Mouse (Mus musculus): ENCODE measurements around the gene Rps29. TPM values are rescaled to one million over a fixed set of nuclear protein-coding genes. Genes with fewer than 3 reads are reported as not detected.
A peak's percentile ranks its signal among the peaks of the same experiment; 100 is the strongest.
"Not testable (repeated sequence)": the region's sequence is repeated elsewhere in the genome, so short reads cannot be mapped to it uniquely, and the experiment has no call there.

Rps29 gene
- polyA plus RNA-seq, 1 experiment from 2014 or later, result 1,046 TPM

- H3K27ac ChIP-seq (replicated peaks), result no peak overlapping the region
- H3K4me1 ChIP-seq (replicated peaks), result peaks cover 32% of the 10 kb centered on the region
- no peaks in the 10 kb centered on the region for H3K27me3 ChIP-seq
- ATAC-seq (ENCODE audit: insufficient read depth), result no peak
- peaks cover 47% of the 10 kb centered on the region for H3K36me3 ChIP-seq (replicated peaks)
- H3K9ac ChIP-seq, result no peak overlapping the region
- no peak overlapping the region for H3K4me2 ChIP-seq
- WGBS (ENCODE audit: insufficient replicate concordance), result 83% methylated on average over 2 of the region's 2 CpGs
- H3K9me3 ChIP-seq (replicated peaks), result no peaks in the 10 kb centered on the region
- H3K4me3 ChIP-seq (replicated peaks), result no peak overlapping the region
Observed at GRCm38 (mm10) chr12:69171307-69171706, 12.3 kb upstream of the Rps29 start.

- WGBS (ENCODE audit: insufficient replicate concordance), result under 1% methylated on average over 40 of the region's 40 CpGs
- peak within 1 kb of the TSS; percentile 94 for H3K4me2 ChIP-seq
- H3K27me3 ChIP-seq, result no peaks in the 10 kb centered on the region
- H3K9ac ChIP-seq, result peak within 1 kb of the TSS; percentile 84
- H3K27ac ChIP-seq (replicated peaks), result peak within 1 kb of the TSS; percentile 86
- H3K9me3 ChIP-seq (replicated peaks), result no peaks in the 10 kb centered on the region
- peak; percentile 92 for ATAC-seq (ENCODE audit: insufficient read depth)
- H3K4me3 ChIP-seq (replicated peaks), result peak within 1 kb of the TSS; percentile 98
- peaks cover 42% of the 10 kb centered on the region for H3K4me1 ChIP-seq (replicated peaks)
- peaks cover 20% of the 10 kb centered on the region for H3K36me3 ChIP-seq (replicated peaks)
Observed at GRCm38 (mm10) chr12:69168461-69169106, 9.6 kb upstream of the Rps29 start, which contains the start of gene Lrr1. Gene Lrr1 (plus strand): TSS chr12:69168814.

GRCm38 (mm10) chr12:69167656-69168460 lies 8.9 kb upstream of the Rps29 start:
- Histone ChIP-seq H3K27ac (replicated peaks) (peak overlapping the region; percentile 86), H3K4me1 (replicated peaks) (peaks cover 42% of the 10 kb centered on the region), H3K4me3 (replicated peaks) (peak overlapping the region; percentile 98), H3K9ac (peak overlapping the region; percentile 84), H3K9me3 (replicated peaks) (no peaks in the 10 kb centered on the region), H3K27me3 (no peaks in the 10 kb centered on the region), H3K4me2 (peak overlapping the region; percentile 94), H3K36me3 (replicated peaks) (peaks cover 13% of the 10 kb centered on the region)
- ATAC-seq (ENCODE audit: insufficient read depth), result 0 out of 2 replicates have a peak, but pooled peaks have one; percentile 1
- 6% methylated on average over 18 of the region's 18 CpGs for WGBS (ENCODE audit: insufficient replicate concordance)

GRCm38 (mm10) chr12:69166861-69167581 lies 8.0 kb upstream of the Rps29 start:
- 77% methylated on average over 8 of the region's 8 CpGs for WGBS (ENCODE audit: insufficient replicate concordance)

GRCm38 (mm10) chr12:69164904-69165303 lies 5.9 kb upstream of the Rps29 start:
- H3K9ac ChIP-seq, result no peak overlapping the region
- no peak overlapping the region for H3K4me2 ChIP-seq
- no peaks in the 10 kb centered on the region for H3K36me3 ChIP-seq (replicated peaks)
- 10% methylated on average over 3 of the region's 3 CpGs for WGBS (ENCODE audit: insufficient replicate concordance)
- no peak overlapping the region for H3K4me3 ChIP-seq (replicated peaks)
- peaks cover 28% of the 10 kb centered on the region for H3K4me1 ChIP-seq (replicated peaks)
- no peaks in the 10 kb centered on the region for H3K27me3 ChIP-seq
- no peak overlapping the region for H3K27ac ChIP-seq (replicated peaks)
- no peak for ATAC-seq (ENCODE audit: insufficient read depth)
- no peaks in the 10 kb centered on the region for H3K9me3 ChIP-seq (replicated peaks)

More at GRCm38 (mm10) chr12:69166861-69167581, 8.0 kb upstream of the Rps29 start:
- Histone ChIP-seq H3K4me3 (replicated peaks) (peak overlapping the region; percentile 98; the same call in 1 of the 2 replicates), H3K4me1 (replicated peaks) (peaks cover 42% of the 10 kb centered on the region), H3K4me2 (peak overlapping the region; percentile 94; the same call in 1 of the 2 replicates)
- not testable (repeated sequence) for ATAC-seq (ENCODE audit: insufficient read depth); H3K9ac ChIP-seq; H3K9me3 ChIP-seq (replicated peaks); H3K36me3 ChIP-seq (replicated peaks); H3K27ac ChIP-seq (replicated peaks); H3K27me3 ChIP-seq

- ATAC-seq (ENCODE audit: insufficient read depth); H3K27me3 ChIP-seq; H3K9me3 ChIP-seq (replicated peaks); H3K9ac ChIP-seq; H3K36me3 ChIP-seq (replicated peaks); H3K4me2 ChIP-seq; H3K27ac ChIP-seq (replicated peaks); H3K4me3 ChIP-seq (replicated peaks): not testable (repeated sequence)
- WGBS (ENCODE audit: insufficient replicate concordance), result 70% methylated on average over 4 of the region's 4 CpGs
- peaks cover 25% of the 10 kb centered on the region for H3K4me1 ChIP-seq (replicated peaks)
Observed at GRCm38 (mm10) chr12:69163586-69163985, 4.6 kb upstream of the Rps29 start.

- H3K4me2 ChIP-seq; ATAC-seq (ENCODE audit: insufficient read depth); H3K9me3 ChIP-seq (replicated peaks); H3K27ac ChIP-seq (replicated peaks); H3K9ac ChIP-seq; H3K27me3 ChIP-seq; H3K4me3 ChIP-seq (replicated peaks): not testable (repeated sequence)
- Histone ChIP-seq H3K36me3 (replicated peaks) (peaks cover 22% of the 10 kb centered on the region), H3K4me1 (replicated peaks) (peaks cover 34% of the 10 kb centered on the region)
- WGBS (ENCODE audit: insufficient replicate concordance), result 64% methylated on average over 2 of the region's 2 CpGs
Observed at GRCm38 (mm10) chr12:69160677-69161076, 1.7 kb upstream of the Rps29 start.

- H3K4me1 ChIP-seq (replicated peaks), result peaks cover 25% of the 10 kb centered on the region
- WGBS (ENCODE audit: insufficient replicate concordance), result 2% methylated on average over 9 of the region's 9 CpGs
- peak overlapping the region; percentile 64 for H3K4me2 ChIP-seq
- no peak for ATAC-seq (ENCODE audit: insufficient read depth)
- H3K27ac ChIP-seq (replicated peaks), result peak overlapping the region; percentile 64; the same call in 1 of the 2 replicates
- H3K9ac ChIP-seq, result no peak overlapping the region
- H3K4me3 ChIP-seq (replicated peaks), result peak overlapping the region; percentile 40
- H3K9me3 ChIP-seq (replicated peaks), result no peaks in the 10 kb centered on the region
- peaks cover 27% of the 10 kb centered on the region for H3K36me3 ChIP-seq (replicated peaks)
- H3K27me3 ChIP-seq, result no peaks in the 10 kb centered on the region
Observed at GRCm38 (mm10) chr12:69159578-69159940, 573 bp upstream of the Rps29 start.

GRCm38 (mm10) chr12:69158366-69158764 lies 621 bp downstream of the Rps29 start:
- H3K9me3 ChIP-seq (replicated peaks), result no peaks in the 10 kb centered on the region
- H3K27ac ChIP-seq (replicated peaks), result peak overlapping the region; percentile 95
- no peak for ATAC-seq (ENCODE audit: insufficient read depth)
- H3K36me3 ChIP-seq (replicated peaks), result peaks cover 27% of the 10 kb centered on the region
- H3K4me3 ChIP-seq (replicated peaks), result peak overlapping the region; percentile 72
- no peaks in the 10 kb centered on the region for H3K27me3 ChIP-seq
- peak overlapping the region; percentile 80 for H3K9ac ChIP-seq
- peak overlapping the region; percentile 73 for H3K4me2 ChIP-seq
- WGBS (ENCODE audit: insufficient replicate concordance), result under 1% methylated on average over 19 of the region's 19 CpGs
- peaks cover 23% of the 10 kb centered on the region for H3K4me1 ChIP-seq (replicated peaks)

GRCm38 (mm10) chr12:69157107-69157506 lies 1.9 kb downstream of the Rps29 start:
- WGBS (ENCODE audit: insufficient replicate concordance), result 57% methylated on average over 2 of the region's 2 CpGs
- H3K27ac ChIP-seq (replicated peaks), result peak overlapping the region; percentile 95
- H3K4me2 ChIP-seq, result peak overlapping the region; percentile 73
- ATAC-seq (ENCODE audit: insufficient read depth), result no peak
- peak overlapping the region; percentile 72 for H3K4me3 ChIP-seq (replicated peaks)
- H3K4me1 ChIP-seq (replicated peaks), result peaks cover 23% of the 10 kb centered on the region
- H3K9ac ChIP-seq, result peak overlapping the region; percentile 80
- no peaks in the 10 kb centered on the region for H3K27me3 ChIP-seq
- H3K9me3 ChIP-seq (replicated peaks), result no peaks in the 10 kb centered on the region
- H3K36me3 ChIP-seq (replicated peaks), result peaks cover 27% of the 10 kb centered on the region

- Histone ChIP-seq H3K4me2 (peak overlapping the region; percentile 73; the same call in 1 of the 2 replicates), H3K9me3 (replicated peaks) (no peaks in the 10 kb centered on the region), H3K4me3 (replicated peaks) (no peak overlapping the region), H3K4me1 (replicated peaks) (peaks cover 23% of the 10 kb centered on the region), H3K9ac (no peak overlapping the region), H3K27ac (replicated peaks) (peak overlapping the region; percentile 95), H3K36me3 (replicated peaks) (peaks cover 27% of the 10 kb centered on the region), H3K27me3 (no peaks in the 10 kb centered on the region)
- WGBS (ENCODE audit: insufficient replicate concordance), result 67% methylated on average over 4 of the region's 4 CpGs
- no peak for ATAC-seq (ENCODE audit: insufficient read depth)
Observed at GRCm38 (mm10) chr12:69156436-69156835, 2.5 kb downstream of the Rps29 start.

Measured in liver, embryonic 15.5 days (tissue).